Mouse (Mus musculus): ENCODE measurements around the gene Wfs1. TPM values are rescaled to one million over a fixed set of nuclear protein-coding genes. Genes with fewer than 3 reads are reported as not detected.
"Not testable (repeated sequence)": the region's sequence is repeated elsewhere in the genome, so short reads cannot be mapped to it uniquely, and the experiment has no call there.

Wfs1 gene
- polyA plus RNA-seq, 1 experiment: 56.5 TPM

DNA sequence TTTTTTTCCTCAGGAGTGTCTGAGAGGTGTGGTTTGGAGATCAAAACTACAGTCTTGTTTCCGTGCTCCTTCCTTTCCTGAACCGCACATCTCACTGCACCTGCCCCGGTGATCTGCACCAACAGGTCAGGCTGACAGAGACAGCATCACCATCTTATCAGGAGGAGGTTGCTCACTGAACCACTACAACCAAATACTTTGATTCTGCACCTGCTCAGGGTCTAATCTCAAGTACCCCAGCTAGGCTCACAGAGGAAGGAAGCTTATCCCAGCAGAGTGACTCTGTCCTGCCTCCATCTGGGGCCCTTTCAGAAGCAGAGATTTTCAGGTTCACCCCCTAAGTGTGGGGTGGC is 596 bp upstream of the Wfs1 start:
- no peak for DNase-seq (ENCODE audit: extremely low spot score in 1 of 2, low spot score in 1 of 2)

DNA sequence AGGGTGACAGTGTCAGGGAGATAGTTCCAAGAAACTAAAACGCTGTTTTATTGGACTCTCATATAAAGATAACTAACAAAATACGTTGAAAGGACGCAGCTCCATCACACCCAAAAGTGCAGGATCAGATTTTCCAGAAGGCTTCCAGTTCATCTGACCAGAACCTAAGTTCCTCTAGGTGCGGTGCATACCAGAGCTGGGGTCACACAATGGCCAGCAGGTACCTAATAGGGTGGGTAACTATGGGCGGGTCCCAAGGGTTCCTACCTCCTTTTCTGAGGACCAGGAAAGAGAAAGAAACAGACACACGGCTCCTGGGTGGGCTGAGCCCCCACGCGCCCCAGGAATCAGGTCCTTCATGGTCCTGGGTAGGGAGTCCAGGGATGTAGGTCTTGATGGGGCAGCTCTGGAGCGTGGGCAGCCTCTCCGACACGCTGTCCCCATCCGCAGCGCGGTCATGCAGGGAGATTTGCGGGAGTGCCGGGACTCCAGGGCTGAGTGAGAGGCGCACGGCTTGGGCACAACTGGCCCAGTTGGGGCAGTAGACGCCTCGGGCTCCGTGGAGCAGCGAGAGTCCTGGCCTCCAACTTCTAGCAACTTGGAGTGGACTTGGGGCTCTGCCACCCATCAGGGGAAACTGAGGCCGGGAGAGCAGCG is 753 bp downstream of the Wfs1 start:
- DNase-seq (ENCODE audit: extremely low spot score in 1 of 2, low spot score in 1 of 2): no peak

DNA sequence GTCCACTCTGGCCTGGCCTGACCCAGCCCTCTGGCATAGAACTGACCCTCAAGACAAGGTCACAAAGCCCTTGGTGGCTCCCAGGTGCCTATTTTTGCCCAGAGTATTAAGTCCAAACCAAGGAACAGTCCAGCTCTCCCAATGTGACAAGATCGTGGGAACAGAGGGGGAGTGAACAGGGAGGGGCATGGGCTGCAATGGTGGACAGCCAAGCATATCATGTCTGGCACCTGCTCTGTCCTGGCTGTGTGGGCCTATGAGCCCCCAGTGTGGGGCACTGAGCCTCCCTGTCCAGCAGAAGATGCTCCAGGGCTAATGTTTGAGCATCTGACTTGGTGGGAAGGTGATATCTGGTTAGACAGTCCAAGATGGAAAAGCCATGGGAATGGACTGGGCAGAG is 2.4 kb downstream of the Wfs1 start:
- DNase-seq (ENCODE audit: extremely low spot score in 1 of 2, low spot score in 1 of 2): no peak

DNA sequence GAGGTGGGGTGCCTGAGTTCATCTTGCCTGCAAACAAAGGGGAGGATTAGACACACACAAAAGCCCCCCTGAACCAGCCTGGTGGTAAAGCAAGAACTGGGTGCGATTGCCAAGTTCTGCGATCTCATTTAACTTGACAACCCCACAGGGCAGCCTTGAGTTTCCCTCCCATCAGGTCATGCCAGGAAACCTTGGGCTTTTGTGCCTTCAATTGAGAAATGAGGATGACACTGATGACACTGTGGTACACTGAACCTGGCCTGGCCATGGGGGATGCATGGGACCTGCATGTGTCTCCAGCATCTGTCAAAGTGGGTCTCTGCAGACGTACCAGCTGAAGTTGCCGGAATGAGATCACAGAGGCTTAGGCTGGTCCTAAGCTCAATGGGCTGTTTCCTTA is 6.7 kb downstream of the Wfs1 start:
- no peak for DNase-seq (ENCODE audit: extremely low spot score in 1 of 2, low spot score in 1 of 2)

DNA sequence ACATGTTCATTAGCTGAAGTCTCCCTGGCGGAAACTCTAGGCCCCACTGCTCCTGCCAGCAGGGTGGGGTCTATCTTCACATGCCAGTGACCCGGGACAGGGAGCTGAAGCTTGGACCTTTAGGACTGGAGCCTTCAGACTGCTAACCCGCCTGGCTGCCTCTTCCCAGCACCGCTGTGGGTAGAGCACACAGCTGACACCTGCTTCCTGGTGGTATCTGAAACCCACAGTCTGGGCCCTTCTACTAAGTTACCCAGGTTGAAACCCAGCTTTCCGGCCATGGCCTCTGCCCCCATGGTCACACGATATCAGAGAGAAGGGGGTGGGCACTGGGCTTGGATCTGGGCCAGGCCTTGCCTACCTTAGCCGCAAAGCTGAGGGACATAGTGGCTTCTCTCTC is 9.4 kb downstream of the Wfs1 start:
- DNase-seq (ENCODE audit: extremely low spot score in 1 of 2, low spot score in 1 of 2): no peak

DNA sequence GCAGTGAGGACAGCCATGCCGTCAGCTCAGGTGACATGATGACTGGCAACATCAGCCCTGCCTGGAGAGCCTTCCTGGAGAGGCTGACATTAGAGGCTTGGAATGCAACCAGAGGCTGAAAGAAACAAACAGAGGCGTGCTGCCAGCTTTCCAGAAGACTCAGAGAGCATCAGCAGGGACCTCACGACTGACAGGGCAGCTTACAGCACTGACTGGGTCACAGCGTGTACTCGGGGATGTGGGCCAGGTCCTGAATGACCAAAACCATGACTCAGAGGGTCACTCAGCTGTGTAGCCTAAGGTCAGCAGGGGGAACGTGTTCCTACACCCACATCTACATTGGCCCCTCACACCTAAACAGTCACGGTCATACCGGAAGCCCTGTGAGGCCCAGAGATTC is 10.0 kb downstream of the Wfs1 start:
- DNase-seq (ENCODE audit: extremely low spot score in 1 of 2, low spot score in 1 of 2): no peak

DNA sequence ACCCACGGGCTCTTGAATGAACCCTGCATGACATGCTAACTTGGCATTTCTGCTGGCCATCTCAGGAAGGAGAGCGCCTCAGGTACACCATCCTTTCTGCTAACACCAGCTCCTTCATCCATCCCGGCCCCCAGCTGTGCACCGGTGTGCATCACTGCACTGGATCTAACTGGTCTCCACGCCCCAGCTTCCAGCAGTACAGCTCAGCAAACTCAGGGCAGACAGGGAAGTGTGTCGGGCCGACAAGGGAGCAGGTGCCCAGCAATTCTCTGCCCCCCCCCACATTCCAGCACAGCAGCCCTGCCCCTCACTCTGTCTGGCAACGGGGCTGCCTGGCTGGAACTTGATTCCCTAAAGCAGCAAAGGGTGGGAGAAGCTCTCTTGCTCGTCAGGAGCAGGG is 11.2 kb downstream of the Wfs1 start:
- DNase-seq (ENCODE audit: extremely low spot score in 1 of 2, low spot score in 1 of 2): no peak

DNA sequence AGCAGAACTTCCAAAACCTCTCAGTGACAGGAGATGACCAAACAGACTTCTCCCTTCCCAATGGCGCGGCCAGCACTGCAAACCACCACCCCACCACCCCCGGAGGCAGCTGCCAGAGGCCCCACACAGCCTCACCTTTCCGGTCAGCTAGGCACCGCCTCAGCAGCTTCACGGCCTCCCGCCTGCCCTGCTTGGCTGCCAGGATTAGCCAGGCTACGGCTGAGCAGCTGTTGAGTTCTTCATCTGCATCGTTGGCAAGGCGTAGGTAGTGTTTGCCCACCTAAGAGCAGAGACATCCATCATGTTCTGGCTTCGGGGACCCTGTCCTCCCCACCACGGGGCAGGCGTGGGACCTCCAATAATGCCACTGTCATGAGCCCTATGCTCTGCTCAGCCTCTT is 13.7 kb downstream of the Wfs1 start:
- DNase-seq (ENCODE audit: extremely low spot score in 1 of 2, low spot score in 1 of 2): no peak

DNA sequence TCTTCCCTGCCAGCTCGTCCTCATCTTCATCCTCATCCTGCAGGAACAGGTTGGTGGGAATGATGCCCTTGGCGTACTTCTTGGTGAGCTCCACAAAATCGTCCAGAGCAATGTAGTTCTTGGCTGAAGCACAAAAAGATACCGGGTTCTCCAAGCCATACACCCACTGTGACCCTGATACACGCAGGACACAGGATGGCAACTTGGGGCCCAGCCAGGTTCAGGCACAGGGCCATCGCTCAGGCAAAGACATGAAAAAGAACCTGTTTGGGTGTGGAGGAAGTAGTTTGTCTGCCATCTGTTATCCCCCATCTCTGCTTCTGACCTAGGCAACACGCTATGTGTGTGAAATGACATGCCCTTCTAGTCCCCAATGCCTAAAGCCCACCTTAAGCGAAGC is 17.4 kb downstream of the Wfs1 start:
- DNase-seq (ENCODE audit: extremely low spot score in 1 of 2, low spot score in 1 of 2): no peak

DNA sequence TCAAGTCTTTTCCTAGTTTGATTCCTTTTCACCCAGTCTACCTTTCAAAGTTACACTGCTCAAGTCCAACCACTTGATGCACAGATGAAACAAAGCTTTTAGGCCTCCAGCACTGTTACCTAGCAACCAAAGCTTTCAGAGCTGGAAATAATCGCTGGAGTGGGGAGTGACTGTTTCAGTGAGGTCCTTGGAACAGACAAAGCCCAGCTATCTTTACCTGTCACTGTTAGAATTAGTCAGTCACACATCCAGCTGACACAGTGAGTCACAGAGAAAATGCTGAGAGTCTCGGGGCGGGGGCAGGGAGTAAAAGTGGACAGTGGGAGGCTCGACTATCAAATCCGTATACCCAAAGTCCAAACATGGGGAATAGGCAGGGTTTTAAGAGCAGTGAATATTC is 28.5 kb downstream of the Wfs1 start:
- DNase-seq (ENCODE audit: extremely low spot score in 1 of 2, low spot score in 1 of 2): peak; percentile 47 to 72

DNA sequence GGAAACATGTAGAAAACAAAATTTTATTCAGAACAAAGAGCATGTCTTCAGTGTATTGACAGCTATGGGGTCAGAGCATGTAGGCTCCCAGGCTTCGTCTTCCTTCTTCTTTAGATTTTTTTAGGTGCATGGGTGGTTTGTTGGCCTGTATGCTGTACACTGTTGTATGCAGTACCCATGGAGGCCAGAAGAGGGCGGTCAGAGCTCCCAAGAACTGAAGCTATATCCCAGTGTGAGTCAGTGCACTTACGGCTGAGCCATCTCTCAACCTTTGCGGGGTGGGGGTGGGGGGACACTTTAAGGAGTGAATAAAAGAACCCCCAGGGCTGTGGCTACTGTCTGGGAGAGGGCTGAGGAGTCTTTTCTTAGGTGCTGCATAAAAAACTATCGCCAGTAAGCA is 30.2 kb downstream of the Wfs1 start:
- DNase-seq (ENCODE audit: extremely low spot score in 1 of 2, low spot score in 1 of 2): peak; percentile 46 to 87

DNA sequence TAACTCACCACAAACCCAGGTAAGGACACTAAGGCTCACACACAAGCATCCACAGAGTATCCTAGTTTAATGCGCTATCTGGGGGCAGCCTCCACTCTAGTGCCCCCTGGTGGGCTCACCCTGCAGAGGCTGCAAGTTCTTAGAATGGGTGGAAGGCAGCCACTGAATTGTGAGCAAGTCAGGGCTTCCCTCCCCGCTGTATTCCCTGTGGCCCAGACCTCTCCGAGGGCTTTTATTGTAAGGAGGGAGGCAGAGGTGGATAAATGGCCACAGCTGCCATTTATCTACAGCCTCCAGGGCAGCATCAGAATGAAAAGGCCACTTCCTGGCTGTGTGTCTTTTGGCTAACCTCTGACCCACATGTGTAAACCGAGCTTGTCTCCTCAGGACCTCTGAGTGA is 33.6 kb downstream of the Wfs1 start:
- peak in 1 of 2 experiments; percentile 53 for DNase-seq (ENCODE audit: extremely low spot score in 1 of 2, low spot score in 1 of 2)

DNA sequence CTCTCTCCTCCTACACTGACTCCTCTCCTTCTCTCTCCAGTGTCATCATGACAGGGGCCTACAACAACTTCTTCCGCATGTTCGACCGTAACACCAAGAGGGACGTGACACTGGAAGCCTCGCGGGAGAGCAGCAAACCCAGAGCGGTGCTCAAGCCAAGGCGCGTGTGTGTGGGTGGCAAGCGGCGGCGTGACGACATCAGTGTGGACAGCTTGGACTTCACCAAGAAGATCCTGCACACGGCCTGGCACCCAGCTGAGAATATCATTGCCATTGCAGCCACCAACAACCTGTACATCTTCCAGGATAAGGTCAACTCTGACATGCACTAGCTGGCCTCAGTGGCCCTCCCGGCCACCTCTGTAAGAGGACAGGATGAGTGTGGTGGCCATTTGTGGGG is 36.7 kb downstream of the Wfs1 start:
- DNase-seq (ENCODE audit: extremely low spot score in 1 of 2, low spot score in 1 of 2): peak in 1 of 2 experiments; percentile 39

DNA sequence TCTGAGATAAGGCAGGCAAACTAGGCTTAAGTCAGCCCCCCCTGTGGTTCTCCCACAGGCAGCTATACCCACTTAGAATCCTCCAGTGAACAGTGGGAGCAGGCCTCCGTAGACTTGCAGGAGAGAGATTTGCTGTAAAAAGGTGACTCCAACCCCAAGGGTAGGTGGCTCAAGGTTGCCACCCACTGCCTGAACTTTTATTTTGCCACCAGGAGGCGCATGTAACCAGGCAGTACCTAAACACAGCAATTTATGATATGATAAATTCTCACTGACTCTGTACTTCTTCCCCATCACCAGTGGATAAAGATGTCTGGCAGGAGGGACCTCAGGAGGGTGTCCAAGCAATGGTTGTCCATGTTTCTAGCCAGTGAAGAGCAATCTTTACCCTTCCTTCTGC is 38.1 kb downstream of the Wfs1 start:
- no peak for DNase-seq (ENCODE audit: extremely low spot score in 1 of 2, low spot score in 1 of 2)

DNA sequence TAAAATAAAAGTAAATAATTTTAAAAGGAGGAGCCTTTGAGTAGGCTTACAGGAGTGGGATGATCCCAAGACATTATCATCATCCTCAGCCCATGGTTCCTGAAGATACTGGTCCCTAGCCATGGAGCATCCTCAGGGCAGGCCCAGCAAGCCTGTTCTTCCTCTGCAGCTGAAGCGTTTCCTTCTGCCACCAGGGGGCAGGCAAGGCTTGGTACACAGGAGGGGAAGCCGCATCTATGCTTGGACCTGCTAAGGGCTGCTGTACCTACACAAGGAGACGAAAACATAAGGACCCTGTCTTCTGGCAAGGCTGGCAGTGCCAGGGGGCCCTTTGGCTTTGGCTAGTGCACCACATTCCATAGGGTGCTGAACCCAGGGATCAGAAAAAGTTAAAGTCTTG is 40.2 kb downstream of the Wfs1 start:
- DNase-seq (ENCODE audit: extremely low spot score in 1 of 2, low spot score in 1 of 2): peak in 1 of 2 experiments; percentile 91

DNA sequence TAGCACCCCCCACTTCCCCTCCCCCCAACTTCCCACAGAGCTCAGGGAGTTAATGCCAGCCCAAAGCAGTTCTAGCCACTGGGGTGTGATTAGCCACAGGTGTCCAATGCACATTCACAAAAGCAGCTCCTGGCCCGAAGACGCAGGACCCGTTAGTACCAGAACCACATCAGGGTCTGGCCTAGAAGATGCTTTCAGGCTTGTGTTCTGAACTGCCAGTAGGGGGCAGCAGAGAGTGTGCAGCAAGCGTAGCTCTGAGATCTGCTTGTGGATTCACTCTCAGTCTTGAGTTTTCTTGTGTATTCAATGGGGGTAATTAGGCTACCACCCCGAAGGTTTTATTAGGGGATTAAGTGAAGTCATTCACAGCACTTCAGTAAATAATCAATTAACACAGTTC is 42.6 kb downstream of the Wfs1 start:
- DNase-seq (ENCODE audit: extremely low spot score in 1 of 2, low spot score in 1 of 2): peak in 1 of 2 experiments; percentile 76

DNA sequence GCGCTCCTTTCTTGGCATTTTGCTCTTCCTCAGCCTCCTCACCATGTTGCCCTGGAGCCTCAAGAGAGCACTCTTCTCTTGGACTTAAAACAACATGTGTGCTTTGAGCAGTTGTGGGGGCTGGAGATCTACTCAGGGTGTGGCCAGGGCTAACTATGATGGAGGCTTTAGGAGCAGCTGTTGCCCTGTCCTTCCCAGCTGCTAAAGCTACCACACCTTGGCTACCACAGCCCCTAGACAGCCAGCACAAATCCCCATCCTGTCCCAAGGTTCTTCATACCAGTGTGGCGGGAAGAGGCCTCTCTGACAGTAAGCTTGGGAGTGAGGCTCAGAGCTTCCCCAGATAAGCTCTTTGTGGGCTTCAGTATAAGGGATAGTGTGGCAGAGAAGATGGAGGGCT is 43.3 kb downstream of the Wfs1 start:
- no peak for DNase-seq (ENCODE audit: extremely low spot score in 1 of 2, low spot score in 1 of 2)

DNA sequence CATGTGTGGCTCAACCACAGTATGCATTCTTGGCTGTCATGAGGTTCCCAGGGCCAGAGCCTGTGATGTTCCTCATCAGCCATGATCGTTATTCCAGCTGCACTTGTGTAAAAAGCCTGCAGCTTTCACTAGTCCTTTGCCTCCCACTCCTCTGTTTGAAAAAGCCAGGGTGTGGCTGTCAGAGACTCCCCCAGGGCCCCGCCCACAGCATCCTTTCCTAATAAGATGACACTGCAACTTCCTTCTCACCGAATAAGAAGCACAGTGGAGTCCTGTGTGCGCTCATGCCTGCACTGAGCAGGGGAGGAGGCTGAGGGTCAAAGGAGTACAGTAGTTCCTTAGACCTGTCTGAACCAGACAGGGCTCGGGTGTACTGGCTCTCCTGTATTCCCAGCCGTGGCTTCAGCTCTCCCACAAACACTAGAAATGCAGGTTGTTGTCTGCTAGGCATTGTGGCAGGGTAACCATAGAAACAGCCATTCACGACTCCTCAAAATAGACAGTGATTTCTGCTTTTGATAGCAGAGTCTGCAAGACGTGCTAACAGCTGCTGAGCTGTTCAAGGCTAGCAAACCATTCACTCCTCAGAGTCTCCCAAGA is 43.8 kb downstream of the Wfs1 start:
- peak; percentile 77 to 81 for DNase-seq (ENCODE audit: extremely low spot score in 1 of 2, low spot score in 1 of 2)

DNA sequence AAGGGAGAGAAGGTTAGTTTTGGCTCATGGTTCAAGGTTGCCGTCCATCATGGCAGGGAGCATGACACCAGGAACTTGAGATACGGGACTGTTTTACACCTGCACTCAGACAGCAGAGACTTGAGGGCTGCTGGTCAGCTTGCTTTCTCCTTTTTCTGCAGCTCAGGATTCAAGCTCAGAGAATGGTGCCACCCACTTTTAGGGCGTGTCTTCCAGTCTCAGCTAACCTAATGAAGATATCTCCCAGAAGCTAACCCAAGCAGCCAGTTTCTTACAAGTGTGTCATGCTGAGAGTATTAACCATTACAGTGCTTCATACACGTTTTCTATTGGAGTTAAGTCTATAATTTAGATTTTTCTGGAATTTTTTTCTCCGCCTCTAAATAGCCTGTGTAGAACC is 44.5 kb downstream of the Wfs1 start:
- no peak for DNase-seq (ENCODE audit: extremely low spot score in 1 of 2, low spot score in 1 of 2)

DNA sequence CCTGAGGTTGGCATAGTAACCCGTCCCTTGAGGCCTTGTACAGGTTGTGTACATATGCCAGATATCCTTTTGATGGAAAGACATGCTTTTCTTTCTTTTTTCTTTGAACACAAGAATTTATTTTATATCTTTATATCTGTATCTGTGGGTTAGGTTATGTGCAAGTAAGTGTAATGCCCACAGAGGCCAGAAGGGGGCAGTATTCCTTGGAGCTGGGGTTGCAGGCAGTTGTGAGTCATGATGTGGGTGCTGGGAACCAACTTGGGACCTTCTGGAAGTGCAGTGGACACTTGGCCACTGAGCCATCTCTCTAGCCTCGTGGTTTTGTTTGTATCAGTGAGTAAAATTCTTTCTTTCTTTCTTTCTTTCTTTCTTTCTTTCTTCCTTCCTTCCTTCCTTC is 46.6 kb downstream of the Wfs1 start:
- DNase-seq (ENCODE audit: extremely low spot score in 1 of 2, low spot score in 1 of 2): no peak

DNA sequence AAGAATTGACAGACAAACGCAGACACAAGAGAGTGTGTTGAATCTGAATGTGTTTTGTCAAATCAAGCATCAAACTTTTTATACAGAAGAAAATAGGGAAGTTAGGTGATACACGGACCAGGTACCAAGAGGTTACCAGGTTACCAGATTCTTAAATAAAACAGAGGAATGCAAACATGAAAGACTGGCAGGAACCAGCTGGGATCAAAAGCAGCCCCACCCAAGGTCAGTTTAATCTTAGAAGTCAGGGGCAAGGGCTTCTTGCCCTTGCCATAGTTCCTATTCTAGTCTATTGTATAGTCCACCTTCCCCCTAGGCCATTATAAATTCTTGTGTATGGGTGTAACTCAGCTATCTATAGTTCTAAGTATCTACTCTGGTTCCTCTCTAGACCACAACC is 50.0 kb downstream of the Wfs1 start:
- not testable (repeated sequence) for DNase-seq (ENCODE audit: extremely low spot score in 1 of 2, low spot score in 1 of 2)

DNA sequence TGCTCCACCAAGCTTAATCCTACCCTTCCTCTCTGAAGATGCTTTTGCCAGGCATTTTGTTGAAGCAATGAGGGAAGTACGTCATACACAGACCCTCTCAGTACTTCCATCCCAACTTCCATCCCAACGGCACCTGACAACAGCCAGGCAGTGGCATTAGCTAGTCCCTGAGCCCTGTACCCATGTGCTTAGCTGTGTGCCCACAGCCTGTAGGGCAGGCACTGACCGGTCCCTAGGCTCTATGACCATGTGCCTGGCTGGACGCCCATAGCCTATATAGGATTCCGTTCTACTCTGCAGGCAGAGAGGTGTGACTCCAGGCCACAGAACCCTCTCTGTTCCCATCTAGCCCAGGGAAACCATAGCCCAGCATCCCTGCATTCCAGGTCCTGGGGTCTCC is 51.0 kb downstream of the Wfs1 start:
- no peak for DNase-seq (ENCODE audit: extremely low spot score in 1 of 2, low spot score in 1 of 2)

DNA sequence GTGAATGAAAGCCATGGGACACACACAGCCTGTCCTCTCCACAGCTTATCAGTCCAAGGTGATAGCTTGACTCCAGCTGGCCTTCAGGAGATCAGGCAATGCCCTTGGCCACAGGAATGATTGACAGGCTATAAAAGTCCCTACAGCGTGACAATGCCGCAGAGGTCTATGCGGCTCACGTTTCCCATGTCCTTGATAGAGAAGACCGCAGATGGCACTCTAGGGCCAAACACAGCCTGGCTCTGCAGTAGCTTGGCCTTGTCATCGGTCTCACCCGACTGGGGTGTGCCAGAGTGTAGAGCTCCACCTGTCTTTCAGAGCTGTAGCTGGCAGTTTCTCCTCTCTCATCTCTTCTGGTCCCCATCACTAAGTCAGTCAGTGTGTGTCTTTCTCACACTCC is 52.5 kb downstream of the Wfs1 start:
- no peak for DNase-seq (ENCODE audit: extremely low spot score in 1 of 2, low spot score in 1 of 2)

All from frontal cortex, adult 2 months (tissue).